Mouse (Mus musculus): Measurements from ENCODE around the gene Mdfi. TPM values are rescaled to one million over a fixed set of nuclear protein-coding genes. Genes with fewer than 3 reads are reported as not detected.

Gene Mdfi
- total RNA-seq, 4 experiments from 2014 or later = 1.7 to 2.2 (median 1.9) TPM

GRCm38 (mm10) chr17:47847985-47848384 is 13.5 kb upstream of the Mdfi start:
- DNase-seq (ENCODE audit: low spot score) = no peak

- no peak for DNase-seq (ENCODE audit: low spot score)
These were observed 11.1 kb upstream of the Mdfi start for GRCm38 (mm10) chr17:47845609-47846008.

GRCm38 (mm10) chr17:47843465-47843864 is 9.0 kb upstream of the Mdfi start:
- no peak for DNase-seq (ENCODE audit: low spot score)

- DNase-seq (ENCODE audit: low spot score) = peak; percentile 90
These were observed 7.6 kb upstream of the Mdfi start for GRCm38 (mm10) chr17:47841931-47842623.

GRCm38 (mm10) chr17:47841521-47841920 is 7.0 kb upstream of the Mdfi start:
- no peak for DNase-seq (ENCODE audit: low spot score)

- no peak for DNase-seq (ENCODE audit: low spot score)
These were observed 3.3 kb upstream of the Mdfi start for GRCm38 (mm10) chr17:47837808-47838207.

- DNase-seq (ENCODE audit: low spot score) = no peak
These were observed 636 bp downstream of the Mdfi start for GRCm38 (mm10) chr17:47833628-47834481.

- no peak for DNase-seq (ENCODE audit: low spot score)
These were observed 1.4 kb downstream of the Mdfi start for GRCm38 (mm10) chr17:47833029-47833627.

GRCm38 (mm10) chr17:47832501-47833028 is 1.9 kb downstream of the Mdfi start:
- DNase-seq (ENCODE audit: low spot score) = no peak

GRCm38 (mm10) chr17:47831772-47832171 is 2.7 kb downstream of the Mdfi start:
- DNase-seq (ENCODE audit: low spot score) = no peak

- DNase-seq (ENCODE audit: low spot score) = no peak
These were observed 3.3 kb downstream of the Mdfi start for GRCm38 (mm10) chr17:47831161-47831560.

- no peak for DNase-seq (ENCODE audit: low spot score)
These were observed 13.2 kb downstream of the Mdfi start for GRCm38 (mm10) chr17:47821339-47821738.

GRCm38 (mm10) chr17:47818038-47818725 is 16.3 kb downstream of the Mdfi start:
- no peak for DNase-seq (ENCODE audit: low spot score)

- DNase-seq (ENCODE audit: low spot score) = no peak
These were observed 19.0 kb downstream of the Mdfi start for GRCm38 (mm10) chr17:47815446-47815845.

- no peak for DNase-seq (ENCODE audit: low spot score)
These were observed 20.0 kb downstream of the Mdfi start for GRCm38 (mm10) chr17:47814496-47814895.

GRCm38 (mm10) chr17:47813616-47814015 is 20.9 kb downstream of the Mdfi start:
- DNase-seq (ENCODE audit: low spot score) = no peak

- no peak for DNase-seq (ENCODE audit: low spot score)
These were observed 22.3 kb downstream of the Mdfi start for GRCm38 (mm10) chr17:47812200-47812599.

GRCm38 (mm10) chr17:47811265-47811800 is 23.2 kb downstream of the Mdfi start:
- DNase-seq (ENCODE audit: low spot score) = no peak

GRCm38 (mm10) chr17:47806230-47806629 is 28.3 kb downstream of the Mdfi start:
- DNase-seq (ENCODE audit: low spot score) = no peak

- no peak for DNase-seq (ENCODE audit: low spot score)
These were observed 29.2 kb downstream of the Mdfi start for GRCm38 (mm10) chr17:47805047-47805835.

- DNase-seq (ENCODE audit: low spot score) = no peak
These were observed 30.8 kb downstream of the Mdfi start for GRCm38 (mm10) chr17:47803662-47804061.

All from heart, adult 8-10 months (tissue).